Mouse (Mus musculus): ENCODE measurements at regions not wholly inside any gene's neighbourhood (a gene's known extent, or its start where the extent isn't known, plus 50 kb on each side); places are given as distances from the start of the nearest gene placed in this dataset.
"Not testable (repeated sequence)": the region's sequence is repeated elsewhere in the genome, so short reads cannot be mapped to it uniquely, and the experiment has no call there.

GRCm38 (mm10) chr3:16533643-16534042 is 527.4 kb upstream of the Gm5150 start:
- no peak for DNase-seq

- DNase-seq: not testable (repeated sequence)
Measured at GRCm38 (mm10) chr3:16527511-16527910, 521.3 kb upstream of the Gm5150 start.

GRCm38 (mm10) chr3:16488431-16488830 is 482.2 kb upstream of the Gm5150 start:
- not testable (repeated sequence) for DNase-seq

- no peak for DNase-seq
Measured at GRCm38 (mm10) chr3:16482750-16483149, 476.5 kb upstream of the Gm5150 start.

- DNase-seq: no peak
Measured at GRCm38 (mm10) chr3:16471360-16471759, 465.1 kb upstream of the Gm5150 start.

- peak; percentile 46 for DNase-seq
Measured at GRCm38 (mm10) chr3:16466388-16466787, 460.2 kb upstream of the Gm5150 start.

- no peak for DNase-seq
Measured at GRCm38 (mm10) chr3:16465357-16465756, 459.1 kb upstream of the Gm5150 start.

- DNase-seq: no peak
Measured at GRCm38 (mm10) chr3:16464301-16464700, 458.1 kb upstream of the Gm5150 start.

GRCm38 (mm10) chr3:16433033-16433432 is 426.8 kb upstream of the Gm5150 start:
- no peak for DNase-seq

- no peak for DNase-seq
Measured at GRCm38 (mm10) chr3:16431819-16432115, 425.5 kb upstream of the Gm5150 start.

GRCm38 (mm10) chr3:16431082-16431818 is 425.0 kb upstream of the Gm5150 start:
- no peak for DNase-seq
